8 mouse cellular contexts compared by ENCODE assay signal in genomic region chr4:150901651-150902050, GRCm38 (mm10). TPM values are rescaled to one million over a fixed set of nuclear protein-coding genes. Genes with fewer than 3 reads are reported as not detected.
DNase-seq lines count a peak whose midpoint lies in the region; ATAC-seq and TF ChIP-seq lines count a peak whose summit lies in the region.

No protein-coding gene starts in this region.

- no peak overlapping the region for H3K27ac ChIP-seq in hindbrain, embryonic 14.5 days
- no peak overlapping the region for H3K27ac ChIP-seq in hindbrain, embryonic 16.5 days (ENCODE audit: low read depth, low read length)
- no peak overlapping the region for H3K27ac ChIP-seq in bone marrow, adult 2 months (ENCODE audit: control insufficient read depth, insufficient read depth, low read depth, low read length, poor library complexity)

- no peak for ATAC-seq in hindbrain, embryonic 14.5 days (ENCODE audit: low FRiP score)
- ATAC-seq in hindbrain, embryonic 16.5 days = no peak
- peak; percentile 69 for ATAC-seq in erythroblast, adult 5-6 weeks (replicated peaks; ENCODE audit: low FRiP score, poor library complexity, severe bottlenecking)

- DNase-seq in hindbrain, embryonic 14.5 days (ENCODE audit: low spot score) = peak; percentile 62
- peak; percentile 88 for DNase-seq in heart, postnatal 4 days
- peak; percentile 39 to 78 for DNase-seq in left cerebral cortex, adult 9 months (ENCODE audit: low spot score in 2 of 2)
- peak; percentile 23 to 61 for DNase-seq in monocyte, adult 2 months (ENCODE audit: low read depth in 1 of 2, low spot score in 2 of 2)
- peak; percentile 84 for DNase-seq in splenic B cell, adult 2 months (ENCODE audit: low read depth, low spot score)

- no peaks in the 10 kb centered on the region for H3K4me1 ChIP-seq in hindbrain, embryonic 14.5 days (replicated peaks; ENCODE audit: control insufficient read depth, insufficient read depth, low read length)
- H3K4me1 ChIP-seq in hindbrain, embryonic 16.5 days (ENCODE audit: control insufficient read depth, insufficient read depth, low read depth, low read length) = no peaks in the 10 kb centered on the region
- no peaks in the 10 kb centered on the region for H3K4me1 ChIP-seq in bone marrow, adult 2 months (ENCODE audit: control insufficient read depth, insufficient read depth, low read length)

- no peak overlapping the region for H3K9ac ChIP-seq in hindbrain, embryonic 14.5 days
- no peak overlapping the region for H3K9ac ChIP-seq in hindbrain, embryonic 16.5 days (ENCODE audit: low read depth, low read length)

- H3K4me2 ChIP-seq in hindbrain, embryonic 14.5 days (replicated peaks) = no peak overlapping the region
- no peak overlapping the region for H3K4me2 ChIP-seq in hindbrain, embryonic 16.5 days (ENCODE audit: low read length)

- H3K9me3 ChIP-seq in hindbrain, embryonic 14.5 days (ENCODE audit: control insufficient read depth, low read length) = no peaks in the 10 kb centered on the region
- no peaks in the 10 kb centered on the region for H3K9me3 ChIP-seq in hindbrain, embryonic 16.5 days (ENCODE audit: control insufficient read depth, low read length)

- 59% methylated on average over 9 of the region's 9 CpGs for WGBS in hindbrain, embryonic 14.5 days
- WGBS in hindbrain, embryonic 16.5 days = 47% methylated on average over 9 of the region's 9 CpGs
- WGBS in bone marrow, adult 2 months = 60% methylated on average over 9 of the region's 9 CpGs

- TF ChIP-seq POLR2A in bone marrow, adult 2 months (IDR thresholded peaks at IDR 0.05; ENCODE audit: borderline replicate concordance, control insufficient read depth, low read depth, low read length) = no peak

- peak; percentile 88 for TF ChIP-seq CTCF in bone marrow, adult 2 months (IDR thresholded peaks at IDR 0.05; ENCODE audit: control insufficient read depth, insufficient read depth, low read length)

- H3K27me3 ChIP-seq in hindbrain, embryonic 14.5 days (ENCODE audit: control insufficient read depth, insufficient read depth, low read length) = no peaks in the 10 kb centered on the region
- H3K27me3 ChIP-seq in hindbrain, embryonic 16.5 days (replicated peaks; ENCODE audit: control insufficient read depth, insufficient read depth, low read length) = no peaks in the 10 kb centered on the region
- no peaks in the 10 kb centered on the region for H3K27me3 ChIP-seq in splenic B cell, adult 2 months (ENCODE audit: control insufficient read depth, insufficient read depth, low read length, poor library complexity, severe bottlenecking)

- H3K4me3 ChIP-seq in hindbrain, embryonic 14.5 days (replicated peaks; ENCODE audit: low read length) = no peak overlapping the region
- no peak overlapping the region for H3K4me3 ChIP-seq in hindbrain, embryonic 16.5 days (ENCODE audit: low read length)
- H3K4me3 ChIP-seq in bone marrow, adult 2 months (replicated peaks; ENCODE audit: control insufficient read depth, low read depth, low read length) = no peak overlapping the region

- H3K36me3 ChIP-seq in hindbrain, embryonic 14.5 days (replicated peaks; ENCODE audit: control insufficient read depth, insufficient read depth) = peaks cover 73% of the 10 kb centered on the region
- H3K36me3 ChIP-seq in hindbrain, embryonic 16.5 days (ENCODE audit: control insufficient read depth, insufficient read depth, low read length) = peaks cover 47% of the 10 kb centered on the region
- peaks cover 10% of the 10 kb centered on the region for H3K36me3 ChIP-seq in splenic B cell, adult 2 months (ENCODE audit: control insufficient read depth, insufficient read depth, low read length, poor library complexity, severe bottlenecking)

RNA-seq across cellular contexts. Expression of gene Park7, which starts 12.6 kb away (rescaled TPM):
- 383 and 392 TPM in 2 replicates for polyA plus RNA-seq in hindbrain, embryonic 14.5 days (2014; fragmentation: Nextera tagmentation; extraction: Ambion mirVana)
- 390 and 413 TPM in 2 replicates for polyA plus RNA-seq in hindbrain, embryonic 16.5 days (2015; fragmentation: Nextera tagmentation; extraction: Ambion mirVana)
- 73.9 and 121 TPM in 2 replicates for polyA plus RNA-seq in bone marrow, adult 2 months (2011; ENCODE audit: insufficient read depth, insufficient read length, low replicate concordance, missing spikeins)
- total RNA-seq in erythroblast, adult 5-6 weeks (2015; ENCODE audit: low replicate concordance) = 34.5 and 54.8 TPM in 2 replicates
- total RNA-seq in erythroblast, adult 5-6 weeks (2017; ENCODE audit: low replicate concordance) = 63.8 and 70.5 TPM in 2 replicates
- total RNA-seq in heart, postnatal 4 days (2021) = 100 to 1,000 TPM; 187 to 190 TPM

RNA-seq across cellular contexts. Expression of gene Tnfrsf9, which starts 12.7 kb away (rescaled TPM):
- 0.20 and 0.25 TPM in 2 replicates for polyA plus RNA-seq in hindbrain, embryonic 14.5 days (2014; fragmentation: Nextera tagmentation; extraction: Ambion mirVana)
- polyA plus RNA-seq in hindbrain, embryonic 16.5 days (2015; fragmentation: Nextera tagmentation; extraction: Ambion mirVana) = 0.36 and 0.40 TPM in 2 replicates
- not detected in 2 replicates for polyA plus RNA-seq in bone marrow, adult 2 months (2011; ENCODE audit: insufficient read depth, insufficient read length, low replicate concordance, missing spikeins)
- total RNA-seq in erythroblast, adult 5-6 weeks (2015; ENCODE audit: low replicate concordance) = not detected in 2 replicates
- not detected in 2 replicates for total RNA-seq in erythroblast, adult 5-6 weeks (2017; ENCODE audit: low replicate concordance)
- total RNA-seq in heart, postnatal 4 days (2021) = under 1 TPM in 1 of 2 experiments, not detected in 1; 0.25 TPM

RNA-seq across cellular contexts. Expression of gene Errfi1, which starts 47.9 kb away (rescaled TPM):
- 36.3 and 39.6 TPM in 2 replicates for polyA plus RNA-seq in hindbrain, embryonic 14.5 days (2014; fragmentation: Nextera tagmentation; extraction: Ambion mirVana)
- 27.2 and 32.1 TPM in 2 replicates for polyA plus RNA-seq in hindbrain, embryonic 16.5 days (2015; fragmentation: Nextera tagmentation; extraction: Ambion mirVana)
- 7.3 and 14.7 TPM in 2 replicates for polyA plus RNA-seq in bone marrow, adult 2 months (2011; ENCODE audit: insufficient read depth, insufficient read length, low replicate concordance, missing spikeins)
- not detected in 2 replicates for total RNA-seq in erythroblast, adult 5-6 weeks (2015; ENCODE audit: low replicate concordance)
- 0.56 TPM in 1 of 2 replicates, not detected in the other for total RNA-seq in erythroblast, adult 5-6 weeks (2017; ENCODE audit: low replicate concordance)
- 10 to 100 TPM; 18.6 to 20.4 TPM for total RNA-seq in heart, postnatal 4 days (2021)
